Mouse (Mus musculus): Measurements from ENCODE around the gene Klhdc3. TPM values are rescaled to one million over a fixed set of nuclear protein-coding genes. Genes with fewer than 3 reads are reported as not detected.
A peak's percentile ranks its signal among the peaks of the same experiment; 100 is the strongest.

The Klhdc3 gene
- polyA plus RNA-seq, 1 experiment from 2014 or later = 134 TPM

GRCm38 (mm10) chr17:46699912-46700311, 19.2 kb upstream of the Klhdc3 start:
- Histone ChIP-seq H3K4me1 (peaks cover 31% of the 10 kb centered on the region), H3K9me3 (replicated peaks) (no peaks in the 10 kb centered on the region), H3K27ac (replicated peaks) (no peak overlapping the region), H3K4me3 (replicated peaks) (no peak overlapping the region), H3K4me2 (replicated peaks) (no peak overlapping the region), H3K36me3 (peaks cover 25% of the 10 kb centered on the region; the same call in 1 of the 2 replicates), H3K9ac (no peak overlapping the region), H3K27me3 (no peaks in the 10 kb centered on the region)
- ATAC-seq (ENCODE audit: insufficient number of reproducible peaks, low FRiP score, low TSS enrichment, low read depth) = no peak
- WGBS = 83% methylated on average over 3 of the region's 3 CpGs

- Histone ChIP-seq H3K9me3 (replicated peaks) (no peaks in the 10 kb centered on the region), H3K4me2 (replicated peaks) (no peak overlapping the region), H3K4me3 (replicated peaks) (no peak overlapping the region), H3K36me3 (peaks cover 25% of the 10 kb centered on the region; the same call in 1 of the 2 replicates), H3K9ac (no peak overlapping the region), H3K4me1 (peaks cover 31% of the 10 kb centered on the region), H3K27ac (replicated peaks) (no peak overlapping the region), H3K27me3 (no peaks in the 10 kb centered on the region)
- 80% methylated on average over 5 of the region's 5 CpGs for WGBS
- ATAC-seq (ENCODE audit: insufficient number of reproducible peaks, low FRiP score, low TSS enrichment, low read depth) = no peak
Observed at GRCm38 (mm10) chr17:46699245-46699644, 18.5 kb upstream of the Klhdc3 start.

- WGBS = 82% methylated on average over 6 of the region's 6 CpGs
Observed at GRCm38 (mm10) chr17:46698515-46698914, 17.8 kb upstream of the Klhdc3 start.

GRCm38 (mm10) chr17:46694517-46695063, 13.9 kb upstream of the Klhdc3 start:
- ATAC-seq (ENCODE audit: insufficient number of reproducible peaks, low FRiP score, low TSS enrichment, low read depth) = no peak
- WGBS = 95% methylated on average over 1 of the region's 1 CpGs
- H3K4me3 ChIP-seq (replicated peaks) = no peak overlapping the region
- H3K27me3 ChIP-seq = no peaks in the 10 kb centered on the region
- H3K36me3 ChIP-seq = peaks cover 34% of the 10 kb centered on the region
- no peak overlapping the region for H3K9ac ChIP-seq
- no peak overlapping the region for H3K27ac ChIP-seq (replicated peaks)
- no peaks in the 10 kb centered on the region for H3K4me1 ChIP-seq
- no peaks in the 10 kb centered on the region for H3K9me3 ChIP-seq (replicated peaks)
- no peak overlapping the region for H3K4me2 ChIP-seq (replicated peaks)

More at GRCm38 (mm10) chr17:46698515-46698914, 17.8 kb upstream of the Klhdc3 start:
- no peaks in the 10 kb centered on the region for H3K9me3 ChIP-seq (replicated peaks)
- H3K27me3 ChIP-seq = no peaks in the 10 kb centered on the region
- H3K9ac ChIP-seq = no peak overlapping the region
- H3K36me3 ChIP-seq = peaks cover 25% of the 10 kb centered on the region; the same call in 1 of the 2 replicates
- H3K27ac ChIP-seq (replicated peaks) = no peak overlapping the region
- ATAC-seq (ENCODE audit: insufficient number of reproducible peaks, low FRiP score, low TSS enrichment, low read depth) = no peak
- H3K4me2 ChIP-seq (replicated peaks) = no peak overlapping the region
- no peak overlapping the region for H3K4me3 ChIP-seq (replicated peaks)
- H3K4me1 ChIP-seq = peaks cover 25% of the 10 kb centered on the region

GRCm38 (mm10) chr17:46691390-46691789, 10.7 kb upstream of the Klhdc3 start:
- ATAC-seq (ENCODE audit: insufficient number of reproducible peaks, low FRiP score, low TSS enrichment, low read depth) = no peak
- no peak overlapping the region for H3K4me3 ChIP-seq (replicated peaks)
- H3K27me3 ChIP-seq = no peaks in the 10 kb centered on the region
- no peak overlapping the region for H3K4me2 ChIP-seq (replicated peaks)
- no peak overlapping the region for H3K27ac ChIP-seq (replicated peaks)
- no peaks in the 10 kb centered on the region for H3K4me1 ChIP-seq
- 81% methylated on average over 2 of the region's 2 CpGs for WGBS
- H3K9ac ChIP-seq = no peak overlapping the region
- peaks cover 37% of the 10 kb centered on the region for H3K36me3 ChIP-seq
- H3K9me3 ChIP-seq (replicated peaks) = no peaks in the 10 kb centered on the region

- Histone ChIP-seq H3K4me3 (replicated peaks) (no peak overlapping the region), H3K4me1 (no peaks in the 10 kb centered on the region), H3K27me3 (no peaks in the 10 kb centered on the region), H3K27ac (replicated peaks) (no peak overlapping the region), H3K36me3 (peaks cover 39% of the 10 kb centered on the region), H3K9ac (no peak overlapping the region), H3K4me2 (replicated peaks) (no peak overlapping the region), H3K9me3 (replicated peaks) (no peaks in the 10 kb centered on the region)
- no peak for ATAC-seq (ENCODE audit: insufficient number of reproducible peaks, low FRiP score, low TSS enrichment, low read depth)
- WGBS = 93% methylated on average over 12 of the region's 12 CpGs
Observed at GRCm38 (mm10) chr17:46690665-46691064, 10.0 kb upstream of the Klhdc3 start.

GRCm38 (mm10) chr17:46685913-46686312, 5.2 kb upstream of the Klhdc3 start:
- H3K9ac ChIP-seq = no peak overlapping the region
- H3K36me3 ChIP-seq = peaks cover 58% of the 10 kb centered on the region

GRCm38 (mm10) chr17:46682654-46683389, 2.1 kb upstream of the Klhdc3 start:
- Histone ChIP-seq H3K27me3 (no peaks in the 10 kb centered on the region), H3K4me3 (replicated peaks) (no peak overlapping the region), H3K4me2 (replicated peaks) (no peak overlapping the region), H3K9ac (no peak overlapping the region), H3K36me3 (peaks cover 55% of the 10 kb centered on the region), H3K9me3 (replicated peaks) (no peaks in the 10 kb centered on the region), H3K27ac (replicated peaks) (no peak overlapping the region), H3K4me1 (peaks cover 31% of the 10 kb centered on the region)
- WGBS = 83% methylated on average over 16 of the region's 16 CpGs
- ATAC-seq (ENCODE audit: insufficient number of reproducible peaks, low FRiP score, low TSS enrichment, low read depth) = no peak

More at GRCm38 (mm10) chr17:46685913-46686312, 5.2 kb upstream of the Klhdc3 start:
- Histone ChIP-seq H3K4me2 (replicated peaks) (no peak overlapping the region), H3K27ac (replicated peaks) (no peak overlapping the region), H3K4me1 (peaks cover 9% of the 10 kb centered on the region), H3K9me3 (replicated peaks) (no peaks in the 10 kb centered on the region), H3K4me3 (replicated peaks) (no peak overlapping the region), H3K27me3 (no peaks in the 10 kb centered on the region)
- WGBS = 87% methylated on average over 6 of the region's 6 CpGs
- ATAC-seq (ENCODE audit: insufficient number of reproducible peaks, low FRiP score, low TSS enrichment, low read depth) = no peak

GRCm38 (mm10) chr17:46681466-46682118, 878 bp upstream of the Klhdc3 start:
- Histone ChIP-seq H3K9ac (peak overlapping the region; percentile 42), H3K4me2 (replicated peaks) (peak overlapping the region; percentile 80), H3K27me3 (no peaks in the 10 kb centered on the region), H3K4me3 (replicated peaks) (peak overlapping the region; percentile 90), H3K27ac (replicated peaks) (peak overlapping the region; percentile 84), H3K36me3 (peaks cover 57% of the 10 kb centered on the region), H3K9me3 (replicated peaks) (no peaks in the 10 kb centered on the region), H3K4me1 (peaks cover 31% of the 10 kb centered on the region)
- 12% methylated on average over 12 of the region's 12 CpGs for WGBS
- no peak for ATAC-seq (ENCODE audit: insufficient number of reproducible peaks, low FRiP score, low TSS enrichment, low read depth)

GRCm38 (mm10) chr17:46679843-46680759, 613 bp downstream of the Klhdc3 start:
- peak overlapping the region; percentile 93 for H3K27ac ChIP-seq (replicated peaks)
- peaks cover 57% of the 10 kb centered on the region for H3K36me3 ChIP-seq
- no peak; the same call in 1 of the 2 replicates for ATAC-seq (ENCODE audit: insufficient number of reproducible peaks, low FRiP score, low TSS enrichment, low read depth)
- peak overlapping the region; percentile 78 for H3K9ac ChIP-seq
- H3K4me2 ChIP-seq (replicated peaks) = peak overlapping the region; percentile 80
- peak overlapping the region; percentile 90 for H3K4me3 ChIP-seq (replicated peaks)
- under 1% methylated on average over 34 of the region's 34 CpGs for WGBS
- H3K4me1 ChIP-seq = peaks cover 33% of the 10 kb centered on the region
- H3K27me3 ChIP-seq = no peaks in the 10 kb centered on the region
- no peaks in the 10 kb centered on the region for H3K9me3 ChIP-seq (replicated peaks)
